Mouse (Mus musculus): ENCODE measurements around the gene Ppp1r32. TPM values are rescaled to one million over a fixed set of nuclear protein-coding genes. Genes with fewer than 3 reads are reported as not detected.
A peak's percentile ranks its signal among the peaks of the same experiment; 100 is the strongest.

Ppp1r32 gene
- polyA plus RNA-seq, 1 experiment from 2014 or later: not detected

GRCm38 (mm10) chr19:10425484-10426270 is 57.1 kb downstream of the Ppp1r32 start:
- H3K4me1 ChIP-seq (ENCODE audit: control insufficient read depth, insufficient read depth, low read length): peaks cover 19% of the 10 kb centered on the region
- 40% methylated on average over 13 of the region's 13 CpGs for WGBS (ENCODE audit: insufficient replicate concordance)
- H3K27ac ChIP-seq (ENCODE audit: low read depth, low read length): no peak overlapping the region
- no peaks in the 10 kb centered on the region for H3K36me3 ChIP-seq (ENCODE audit: control insufficient read depth, insufficient read depth, low read length)
- peaks cover 65% of the 10 kb centered on the region for H3K27me3 ChIP-seq (ENCODE audit: control insufficient read depth, insufficient read depth, low read length)
- no peak overlapping the region for H3K4me3 ChIP-seq (ENCODE audit: low read depth, low read length)
- H3K9me3 ChIP-seq (replicated peaks; ENCODE audit: control insufficient read depth, low read length): no peaks in the 10 kb centered on the region
- no peak overlapping the region for H3K4me2 ChIP-seq
- H3K9ac ChIP-seq (ENCODE audit: low read depth, low read length): no peak overlapping the region
- 0 out of 2 replicates have a peak, but pooled peaks have one; percentile 22 for ATAC-seq (replicated peaks; ENCODE audit: insufficient number of reproducible peaks, low FRiP score, low TSS enrichment)

- ATAC-seq (replicated peaks; ENCODE audit: insufficient number of reproducible peaks, low FRiP score, low TSS enrichment): no peak
- peaks cover 62% of the 10 kb centered on the region for H3K27me3 ChIP-seq (ENCODE audit: control insufficient read depth, insufficient read depth, low read length)
- no peak overlapping the region for H3K9ac ChIP-seq (ENCODE audit: low read depth, low read length)
- H3K36me3 ChIP-seq (ENCODE audit: control insufficient read depth, insufficient read depth, low read length): no peaks in the 10 kb centered on the region
- H3K4me2 ChIP-seq: no peak overlapping the region
- 48% methylated on average over 1 of the region's 1 CpGs for WGBS (ENCODE audit: insufficient replicate concordance)
- no peak overlapping the region for H3K27ac ChIP-seq (ENCODE audit: low read depth, low read length)
- peaks cover 19% of the 10 kb centered on the region for H3K4me1 ChIP-seq (ENCODE audit: control insufficient read depth, insufficient read depth, low read length)
- H3K9me3 ChIP-seq (replicated peaks; ENCODE audit: control insufficient read depth, low read length): no peaks in the 10 kb centered on the region
- no peak overlapping the region for H3K4me3 ChIP-seq (ENCODE audit: low read depth, low read length)
Measured at GRCm38 (mm10) chr19:10424751-10425150, 58.0 kb downstream of the Ppp1r32 start.

Other genes starting within 250 kb of the Ppp1r32 start
- gene Myrf, start 242.2 kb downstream of the Ppp1r32 start, polyA plus RNA-seq (2014; fragmentation: Nextera tagmentation; extraction: Ambion mirVana): 22.7 and 23.0 TPM in 2 replicates
- 0.66 and 0.79 TPM in 2 replicates for gene Dagla, start 178.1 kb downstream of the Ppp1r32 start, polyA plus RNA-seq (2014; fragmentation: Nextera tagmentation; extraction: Ambion mirVana)
- 1.2 and 2.0 TPM in 2 replicates for gene Syt7, start 93.8 kb downstream of the Ppp1r32 start, polyA plus RNA-seq (2014; fragmentation: Nextera tagmentation; extraction: Ambion mirVana)
- gene Lrrc10b, start 25.5 kb downstream of the Ppp1r32 start, polyA plus RNA-seq (2014; fragmentation: Nextera tagmentation; extraction: Ambion mirVana): 0.19 TPM in 1 of 2 replicates, not detected in the other
- 39.3 and 41.2 TPM in 2 replicates for gene Cpsf7, start 42.3 kb upstream of the Ppp1r32 start, polyA plus RNA-seq (2014; fragmentation: Nextera tagmentation; extraction: Ambion mirVana)
- 51.7 and 62.6 TPM in 2 replicates for gene Sdhaf2, start 43.2 kb upstream of the Ppp1r32 start, polyA plus RNA-seq (2014; fragmentation: Nextera tagmentation; extraction: Ambion mirVana)
- 22.9 and 24.4 TPM in 2 replicates for gene Tmem216, start 73.3 kb upstream of the Ppp1r32 start, polyA plus RNA-seq (2014; fragmentation: Nextera tagmentation; extraction: Ambion mirVana)
- 12.8 and 14.3 TPM in 2 replicates for gene Cyb561a3, start 94.2 kb upstream of the Ppp1r32 start, polyA plus RNA-seq (2014; fragmentation: Nextera tagmentation; extraction: Ambion mirVana)
- gene Tmem138, start 94.4 kb upstream of the Ppp1r32 start, polyA plus RNA-seq (2014; fragmentation: Nextera tagmentation; extraction: Ambion mirVana): 31.7 and 32.0 TPM in 2 replicates
- 265 and 328 TPM in 2 replicates for gene Ddb1, start 122.4 kb upstream of the Ppp1r32 start, polyA plus RNA-seq (2014; fragmentation: Nextera tagmentation; extraction: Ambion mirVana)
- gene Tkfc, start 122.7 kb upstream of the Ppp1r32 start, polyA plus RNA-seq (2014; fragmentation: Nextera tagmentation; extraction: Ambion mirVana): 13.6 and 14.3 TPM in 2 replicates
- 0.46 and 0.55 TPM in 2 replicates for gene Vwce, start 151.3 kb upstream of the Ppp1r32 start, polyA plus RNA-seq (2014; fragmentation: Nextera tagmentation; extraction: Ambion mirVana)
- gene Pga5, start 195.1 kb upstream of the Ppp1r32 start, polyA plus RNA-seq (2014; fragmentation: Nextera tagmentation; extraction: Ambion mirVana): not detected in 2 replicates
- 21.9 and 22.5 TPM in 2 replicates for gene Vps37c, start 205.8 kb upstream of the Ppp1r32 start, polyA plus RNA-seq (2014; fragmentation: Nextera tagmentation; extraction: Ambion mirVana)